Mouse (Mus musculus) kidney, postnatal 0 days (tissue): ENCODE data around the gene Ecel1. TPM values are rescaled to one million over a fixed set of nuclear protein-coding genes. Genes with fewer than 3 reads are reported as not detected.

Experiments
- ATAC-seq: fragments of 200-750 bp; cut with Nextera tagmentation; replicated peaks from 2 replicates; pipeline ENCODE4 v1.8.0; 2017; ENCODE audit warnings: low read depth, moderate number of reproducible peaks, moderate TSS enrichment, moderate library complexity; ENCODE audit not compliant: low FRiP score
- DNase-seq: peaks from one replicate; pipeline ENCODE4 v3.0.0-alpha.2; 2016; ENCODE audit warnings: low spot score
- H3K27ac ChIP-seq: fragments of 300-500 bp; sonication (generic); 2 replicates; pipeline ENCODE4 v1.5.1; 2014; ENCODE audit warnings: mild to moderate bottlenecking
- H3K27me3 ChIP-seq: fragments of 300-500 bp; sonication (generic); 2 replicates; pipeline ENCODE4 v1.6.1; 2014; ENCODE audit warnings: low read length, mixed read lengths; ENCODE audit not compliant: insufficient read depth
- H3K36me3 ChIP-seq: fragments of 300-500 bp; sonication (generic); 2 replicates; pipeline ENCODE4 v1.6.1; 2014; ENCODE audit warnings: low read length, mixed read lengths; ENCODE audit not compliant: insufficient read depth
- H3K4me1 ChIP-seq: fragments of 300-500 bp; sonication (generic); replicated peaks from 2 replicates; pipeline ENCODE4 v1.6.1; 2014; ENCODE audit warnings: antibody characterized with exemption, low read length, mixed read lengths; ENCODE audit not compliant: insufficient read depth
- H3K4me2 ChIP-seq: fragments of 300-500 bp; sonication (generic); 2 replicates; pipeline ENCODE4 v1.6.1; 2014; ENCODE audit warnings: mild to moderate bottlenecking, low read length, moderate library complexity, mixed read lengths
- H3K4me3 ChIP-seq: fragments of 300-500 bp; sonication (generic); replicated peaks from 2 replicates; pipeline ENCODE4 v1.5.1; 2014; ENCODE audit warnings: low read depth, low read length
- H3K9ac ChIP-seq: fragments of 300-500 bp; sonication (generic); 2 replicates; pipeline ENCODE4 v1.6.1; 2014; ENCODE audit warnings: low read depth, low read length
- H3K9me3 ChIP-seq: fragments of 300-500 bp; sonication (generic); replicated peaks from 2 replicates; pipeline ENCODE4 v1.6.1; 2016; ENCODE audit warnings: low read length, inconsistent platforms, mixed read lengths
- CTCF ChIP-seq: IDR thresholded peaks from 2 replicates; pipeline ENCODE4 v1.5.1; 2016; ENCODE audit warnings: antibody characterized with exemption, low read depth, mild to moderate bottlenecking, moderate library complexity
- WGBS: fragments of 180-500 bp; shearing (Covaris S2); extraction: QIAGEN DNeasy Blood & Tissue Kit; methylation state at CpG from one replicate; pipeline ENCODE4 v1.1.7; 2014; 5-methylcytosine and 5-hydroxymethylcytosine counted together
- polyA plus RNA-seq: library from polyadenylated mRNA; unstranded; fragments of >200 nt; fragmentation: Nextera tagmentation; extraction: Ambion mirVana; gene quantifications from 2 replicates; pipeline ENCODE4 v1.2.1, GENCODE M21; 2015

Ecel1 gene
- polyA plus RNA-seq, 1 experiment from 2014 or later: 0.11 TPM

- no peak overlapping the region for H3K27ac ChIP-seq
- H3K4me1 ChIP-seq: no peaks in the 10 kb centered on the region
- no peak overlapping the region for H3K4me3 ChIP-seq
- H3K9me3 ChIP-seq: no peaks in the 10 kb centered on the region
- H3K9ac ChIP-seq: no peak overlapping the region
- TF ChIP-seq CTCF: no peak
- 38% methylated on average over 9 of the region's 9 CpGs for WGBS
- peaks cover 10% of the 10 kb centered on the region for H3K27me3 ChIP-seq
- DNase-seq (no peak), ATAC-seq (no peak)
- H3K36me3 ChIP-seq: no peaks in the 10 kb centered on the region
- no peak overlapping the region for H3K4me2 ChIP-seq
Observed at GRCm38 (mm10) chr1:87172316-87172715, 16.0 kb upstream of the Ecel1 start.

DNA sequence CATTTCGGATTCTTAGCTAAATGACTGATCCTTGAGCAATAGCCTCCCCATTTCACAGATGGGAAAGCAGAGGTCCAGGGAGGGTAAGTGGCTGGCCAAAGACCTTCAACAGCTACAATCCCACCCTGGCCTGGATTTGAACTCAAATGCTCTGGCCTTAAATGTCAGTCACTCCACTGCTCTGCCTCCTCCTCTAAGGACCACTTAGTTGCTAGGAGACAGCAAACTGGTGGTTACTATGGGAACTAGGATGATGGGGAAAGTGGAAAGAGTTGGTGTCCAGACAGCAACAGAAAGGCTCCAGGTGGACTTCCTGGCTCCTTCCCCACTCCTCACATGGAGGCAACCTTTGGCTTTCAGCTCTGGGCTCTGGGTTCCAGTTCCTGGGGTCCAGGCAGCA lies 15.0 kb upstream of the Ecel1 start:
- Histone ChIP-seq H3K4me3 (no peak overlapping the region), H3K9ac (no peak overlapping the region), H3K9me3 (no peaks in the 10 kb centered on the region), H3K36me3 (no peaks in the 10 kb centered on the region), H3K27ac (no peak overlapping the region), H3K27me3 (peaks cover 10% of the 10 kb centered on the region), H3K4me1 (no peaks in the 10 kb centered on the region), H3K4me2 (no peak overlapping the region)
- 97% methylated on average over 1 of the region's 1 CpGs for WGBS
- no peak for TF ChIP-seq CTCF
- no peak for ATAC-seq
- no peak for DNase-seq

GRCm38 (mm10) chr1:87170458-87170857 lies 14.1 kb upstream of the Ecel1 start:
- DNase-seq (no peak), ATAC-seq (no peak; the same call in 1 of the 2 replicates)
- H3K4me2 ChIP-seq: no peak overlapping the region
- no peak overlapping the region for H3K4me3 ChIP-seq
- TF ChIP-seq CTCF: no peak
- peaks cover 10% of the 10 kb centered on the region for H3K27me3 ChIP-seq
- WGBS: 14% methylated on average over 19 of the region's 19 CpGs
- no peaks in the 10 kb centered on the region for H3K4me1 ChIP-seq
- 0 out of 2 replicates have a peak overlapping the region, but pooled peaks have one; percentile 4 for H3K9ac ChIP-seq
- no peaks in the 10 kb centered on the region for H3K9me3 ChIP-seq
- H3K27ac ChIP-seq: no peak overlapping the region
- H3K36me3 ChIP-seq: no peaks in the 10 kb centered on the region

GRCm38 (mm10) chr1:87164796-87165184 lies 8.5 kb upstream of the Ecel1 start:
- WGBS: 42% methylated on average over 9 of the region's 9 CpGs
- no peak overlapping the region for H3K4me2 ChIP-seq
- no peak overlapping the region for H3K4me3 ChIP-seq
- no peak for DNase-seq
- H3K36me3 ChIP-seq: no peaks in the 10 kb centered on the region
- no peak overlapping the region for H3K27ac ChIP-seq
- no peak for ATAC-seq
- TF ChIP-seq CTCF: no peak
- H3K4me1 ChIP-seq: no peaks in the 10 kb centered on the region
- H3K9me3 ChIP-seq: no peaks in the 10 kb centered on the region
- H3K9ac ChIP-seq: no peak overlapping the region
- H3K27me3 ChIP-seq: peaks cover 4% of the 10 kb centered on the region; the same call in 1 of the 2 replicates

GRCm38 (mm10) chr1:87164164-87164795 lies 8.0 kb upstream of the Ecel1 start:
- ATAC-seq (peak; percentile 33; the same call in 1 of the 2 replicates), DNase-seq (no peak)
- Histone ChIP-seq H3K4me1 (no peaks in the 10 kb centered on the region), H3K4me2 (no peak overlapping the region), H3K9ac (no peak overlapping the region), H3K36me3 (no peaks in the 10 kb centered on the region), H3K9me3 (no peaks in the 10 kb centered on the region), H3K27me3 (0 out of 2 replicates have a peak, but pooled peaks cover 3% of the 10 kb centered on the region), H3K27ac (no peak overlapping the region), H3K4me3 (no peak overlapping the region)
- WGBS: 17% methylated on average over 11 of the region's 11 CpGs
- TF ChIP-seq CTCF: no peak

- Histone ChIP-seq H3K27ac (no peak overlapping the region), H3K9ac (no peak overlapping the region), H3K4me2 (no peak overlapping the region), H3K9me3 (no peaks in the 10 kb centered on the region), H3K27me3 (peaks cover 43% of the 10 kb centered on the region), H3K4me1 (no peaks in the 10 kb centered on the region; the same call in 1 of the 2 replicates), H3K36me3 (no peaks in the 10 kb centered on the region), H3K4me3 (no peak overlapping the region)
- TF ChIP-seq CTCF: no peak
- DNase-seq (no peak), ATAC-seq (no peak)
- WGBS: 83% methylated on average over 3 of the region's 3 CpGs
Observed at GRCm38 (mm10) chr1:87159396-87159795, 3.1 kb upstream of the Ecel1 start.
